Mouse (Mus musculus) mouse trophoblast stem cell (cell line): ENCODE measurements around the gene C1galt1.

ENCODE experiments used
- in situ Hi-C, 2 experiments: fragments of 300-500 bp; cut with MseI, MboI; formaldehyde crosslinking; loops; 2 replicates in 1 of 2; 3 replicates in 1 of 2; pipeline ENCODE4 v1.15.1; 2025

C1galt1 gene

GRCm38 (mm10) chr6:7844802-7845679 is at the start of gene C1galt1:
Gene C1galt1 (plus strand): TSS chr6:7844842.
- in situ Hi-C loops = loop anchor here in 1 of 2 experiments (10.0 kb wide), 1 partner anchor 110 kb away; no protein-coding TSS in a partner anchor

GRCm38 (mm10) chr6:7799969-7800368 is 44.7 kb upstream of the C1galt1 start:
- in situ Hi-C loops = no loop called here

GRCm38 (mm10) chr6:7803765-7804542 is 40.7 kb upstream of the C1galt1 start:
- in situ Hi-C loops = no loop called here

GRCm38 (mm10) chr6:7814146-7814545 is 30.5 kb upstream of the C1galt1 start:
- in situ Hi-C loops = no loop called here

GRCm38 (mm10) chr6:7816233-7816632 is 28.4 kb upstream of the C1galt1 start:
- in situ Hi-C loops = no loop called here

- in situ Hi-C loops = no loop called here
Measured at GRCm38 (mm10) chr6:7822688-7823087, 22.0 kb upstream of the C1galt1 start.

- in situ Hi-C loops = no loop called here
Measured at GRCm38 (mm10) chr6:7830793-7831192, 13.8 kb upstream of the C1galt1 start.

GRCm38 (mm10) chr6:7832564-7833175 is 12.0 kb upstream of the C1galt1 start:
- in situ Hi-C loops = no loop called here

GRCm38 (mm10) chr6:7843726-7844411 is 773 bp upstream of the C1galt1 start:
- in situ Hi-C loops = loop anchor here in 1 of 2 experiments (10.0 kb wide), 1 partner anchor 109 kb away; no protein-coding TSS in a partner anchor

- in situ Hi-C loops = loop anchor here in 1 of 2 experiments (10.0 kb wide), 1 partner anchor 110 kb away; no protein-coding TSS in a partner anchor
Measured at GRCm38 (mm10) chr6:7844412-7844801, 235 bp upstream of the C1galt1 start.

- in situ Hi-C loops = loop anchor here in 1 of 2 experiments (10.0 kb wide), 1 partner anchor 111 kb away; no protein-coding TSS in a partner anchor
Measured at GRCm38 (mm10) chr6:7845680-7846017, 1.0 kb downstream of the C1galt1 start.

GRCm38 (mm10) chr6:7846726-7847439 is 2.2 kb downstream of the C1galt1 start:
- in situ Hi-C loops = loop anchor here in 1 of 2 experiments (10.0 kb wide), 1 partner anchor 112 kb away; no protein-coding TSS in a partner anchor

- in situ Hi-C loops = loop anchor here in 1 of 2 experiments (10.0 kb wide), 1 partner anchor 113 kb away; no protein-coding TSS in a partner anchor
Measured at GRCm38 (mm10) chr6:7847890-7848508, 3.4 kb downstream of the C1galt1 start.

GRCm38 (mm10) chr6:7848714-7849113 is 4.1 kb downstream of the C1galt1 start:
- in situ Hi-C loops = loop anchor here in 1 of 2 experiments (10.0 kb wide), 1 partner anchor 114 kb away; no protein-coding TSS in a partner anchor

GRCm38 (mm10) chr6:7851036-7851435 is 6.4 kb downstream of the C1galt1 start:
- in situ Hi-C loops = no loop called here

- in situ Hi-C loops = no loop called here
Measured at GRCm38 (mm10) chr6:7852919-7853318, 8.3 kb downstream of the C1galt1 start.

GRCm38 (mm10) chr6:7853461-7853860 is 8.8 kb downstream of the C1galt1 start:
- in situ Hi-C loops = no loop called here

- in situ Hi-C loops = no loop called here
Measured at GRCm38 (mm10) chr6:7856682-7857290, 12.1 kb downstream of the C1galt1 start.
